Mouse (Mus musculus): ENCODE results near the gene Crybb2. TPM values are rescaled to one million over a fixed set of nuclear protein-coding genes. Genes with fewer than 3 reads are reported as not detected.

Crybb2 gene
- polyA plus RNA-seq, 1 experiment from 2014 or later = not detected

DNA sequence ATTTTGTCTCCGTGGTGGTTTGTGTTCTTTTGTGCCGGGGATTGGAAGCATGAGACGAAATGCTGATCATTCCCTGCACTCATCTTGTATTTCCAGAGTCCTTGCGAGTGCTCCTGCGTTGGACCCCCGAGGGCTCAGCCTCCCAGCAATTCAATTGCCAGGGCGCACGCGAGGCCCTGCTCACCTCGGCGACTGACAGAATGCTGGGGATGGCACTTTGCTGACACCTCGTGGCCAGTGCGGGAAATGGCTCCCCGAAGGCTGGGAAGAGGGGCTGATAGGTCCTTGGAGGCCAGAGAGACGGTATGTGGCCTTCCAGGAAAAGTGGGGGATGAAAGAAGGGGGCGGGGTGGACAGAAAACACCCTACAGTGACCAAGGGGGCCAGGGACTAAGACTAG lies 15.6 kb downstream of the Crybb2 start:
- whole genome bisulfite sequencing = 6% methylated on average over 16 of the region's 16 CpGs
- no peak for ATAC-seq (replicated peaks; ENCODE audit: low FRiP score)
- no peak overlapping the region for H3K4me2 ChIP-seq (ENCODE audit: low read depth, low read length, severe bottlenecking)

DNA sequence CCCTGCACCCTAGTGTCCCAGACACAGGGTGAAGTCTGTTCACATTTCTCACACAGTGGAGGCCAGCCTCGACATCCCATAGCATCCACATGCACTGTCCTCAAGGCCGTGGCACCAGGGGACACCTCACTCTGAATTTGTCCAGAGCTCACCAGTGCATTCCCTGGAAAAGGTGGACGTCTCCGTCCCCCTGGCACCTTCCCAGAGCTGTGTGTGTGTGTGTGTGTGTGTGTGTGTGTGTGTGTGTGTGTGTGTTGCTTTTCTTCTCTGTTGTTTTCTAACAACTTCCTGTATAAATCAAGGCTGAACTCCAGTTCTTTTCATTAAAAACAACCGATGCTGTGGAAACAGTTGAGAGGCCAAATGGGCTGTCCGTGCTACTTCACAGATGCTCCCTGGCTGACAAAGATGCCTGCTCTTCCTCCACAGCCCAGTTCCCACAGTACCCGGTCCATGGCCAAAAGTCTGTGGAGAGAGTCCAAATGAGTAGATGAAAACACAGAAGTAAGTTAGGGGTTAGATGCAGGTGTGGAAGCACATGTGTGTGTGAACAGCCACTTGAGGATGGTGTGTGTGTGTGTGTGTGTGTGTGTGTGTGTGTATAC lies 19.2 kb downstream of the Crybb2 start:
- no peaks in the 10 kb centered on the region for H3K9me3 ChIP-seq (ENCODE audit: control insufficient read depth, low read length)

More for the DNA sequence above, 15.6 kb downstream of the Crybb2 start:
- H3K4me1 ChIP-seq (replicated peaks; ENCODE audit: control insufficient read depth, insufficient read depth, low read length) = 0 out of 2 replicates have a peak, but pooled peaks cover 2% of the 10 kb centered on the region
- peak; percentile 91 for DNase-seq (ENCODE audit: low spot score)
- H3K9ac ChIP-seq (ENCODE audit: low read length) = no peak overlapping the region
- no peak overlapping the region for H3K4me3 ChIP-seq (ENCODE audit: low read depth, low read length)
- no peaks in the 10 kb centered on the region for H3K36me3 ChIP-seq (ENCODE audit: control insufficient read depth, insufficient read depth, low read length)
- no peaks in the 10 kb centered on the region for H3K9me3 ChIP-seq (ENCODE audit: control insufficient read depth, low read length)
- no peaks in the 10 kb centered on the region for H3K27me3 ChIP-seq (ENCODE audit: control insufficient read depth, insufficient read depth, low read length)
- H3K27ac ChIP-seq (ENCODE audit: low read depth, low read length) = no peak overlapping the region

DNA sequence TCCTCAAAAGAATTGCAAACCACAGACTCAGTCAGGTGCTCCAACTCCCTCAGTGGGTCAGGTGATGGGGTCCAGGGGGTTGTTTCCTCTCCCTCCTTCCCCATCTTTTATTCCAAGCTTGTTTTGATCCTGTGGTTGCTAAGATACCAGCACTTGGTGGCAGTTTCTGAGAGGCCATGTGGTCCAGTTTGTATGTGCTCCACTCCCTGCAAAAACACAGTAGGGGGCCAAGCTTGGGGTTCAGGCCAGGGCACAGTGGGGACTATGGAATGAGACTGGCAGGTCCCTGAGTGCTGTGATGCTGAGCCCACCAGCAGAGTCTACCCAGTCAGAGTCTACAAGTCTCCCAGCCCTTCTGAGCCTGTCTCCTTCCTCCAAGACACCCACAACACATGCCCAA lies 20.0 kb downstream of the Crybb2 start:
- no peak for DNase-seq (ENCODE audit: low spot score)
- H3K4me2 ChIP-seq (ENCODE audit: low read depth, low read length, severe bottlenecking) = no peak overlapping the region
- H3K4me1 ChIP-seq (replicated peaks; ENCODE audit: control insufficient read depth, insufficient read depth, low read length) = 0 out of 2 replicates have a peak, but pooled peaks cover 2% of the 10 kb centered on the region
- H3K27ac ChIP-seq (ENCODE audit: low read depth, low read length) = no peak overlapping the region
- H3K9me3 ChIP-seq (ENCODE audit: control insufficient read depth, low read length) = no peaks in the 10 kb centered on the region
- no peaks in the 10 kb centered on the region for H3K27me3 ChIP-seq (ENCODE audit: control insufficient read depth, insufficient read depth, low read length)
- H3K9ac ChIP-seq (ENCODE audit: low read length) = no peak overlapping the region
- H3K36me3 ChIP-seq (ENCODE audit: control insufficient read depth, insufficient read depth, low read length) = no peaks in the 10 kb centered on the region
- ATAC-seq (replicated peaks; ENCODE audit: low FRiP score) = no peak
- no peak overlapping the region for H3K4me3 ChIP-seq (ENCODE audit: low read depth, low read length)

More for the DNA sequence above, 19.2 kb downstream of the Crybb2 start:
- Histone ChIP-seq H3K4me2 (ENCODE audit: low read depth, low read length, severe bottlenecking) (no peak overlapping the region), H3K27me3 (ENCODE audit: control insufficient read depth, insufficient read depth, low read length) (no peaks in the 10 kb centered on the region), H3K4me1 (replicated peaks; ENCODE audit: control insufficient read depth, insufficient read depth, low read length) (0 out of 2 replicates have a peak, but pooled peaks cover 2% of the 10 kb centered on the region), H3K9ac (ENCODE audit: low read length) (no peak overlapping the region), H3K36me3 (ENCODE audit: control insufficient read depth, insufficient read depth, low read length) (no peaks in the 10 kb centered on the region), H3K27ac (ENCODE audit: low read depth, low read length) (no peak overlapping the region), H3K4me3 (ENCODE audit: low read depth, low read length) (no peak overlapping the region)
- ATAC-seq (replicated peaks; ENCODE audit: low FRiP score) (no peak), DNase-seq (ENCODE audit: low spot score) (no peak)
- 75% methylated on average over 7 of the region's 7 CpGs for WGBS

DNA sequence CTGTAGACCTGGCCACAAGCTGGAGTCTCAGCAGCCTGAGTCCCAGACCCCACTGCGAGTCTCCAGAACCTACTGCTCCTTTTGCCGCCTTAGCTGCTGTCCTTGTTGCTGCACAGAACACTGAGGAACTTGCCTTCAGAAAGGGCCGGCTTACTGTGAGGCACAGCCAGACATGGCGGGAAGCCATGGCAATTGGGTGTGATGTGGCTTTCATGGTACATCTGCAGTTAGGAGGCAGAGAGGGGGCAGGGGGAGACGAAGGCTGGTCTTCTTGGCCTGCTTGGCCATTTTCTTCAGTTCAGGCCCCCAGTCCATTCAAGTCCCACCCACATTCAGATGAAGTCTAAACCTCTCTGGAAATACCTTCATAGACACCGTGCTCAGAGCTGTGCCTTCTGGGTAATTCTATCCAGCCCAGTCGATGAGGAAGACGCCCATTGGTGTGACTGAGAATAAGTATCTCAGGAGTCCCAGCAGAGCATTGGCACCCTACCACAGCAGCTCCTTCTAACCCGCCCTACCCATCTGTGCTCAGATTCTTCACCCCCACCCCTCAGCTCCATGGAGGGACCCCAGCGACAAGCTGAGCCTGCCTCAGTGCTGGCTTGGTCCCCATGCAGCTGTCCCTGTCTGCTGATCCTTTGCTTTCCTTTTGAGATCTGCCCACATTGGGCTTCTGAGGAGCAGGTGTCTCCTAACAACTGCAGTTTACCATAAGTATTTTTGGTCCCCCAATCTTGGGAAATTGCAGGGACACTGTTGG lies 24.2 kb downstream of the Crybb2 start:
- Histone ChIP-seq H3K9me3 (ENCODE audit: control insufficient read depth, low read length) (no peaks in the 10 kb centered on the region), H3K36me3 (ENCODE audit: control insufficient read depth, insufficient read depth, low read length) (no peaks in the 10 kb centered on the region), H3K4me1 (replicated peaks; ENCODE audit: control insufficient read depth, insufficient read depth, low read length) (peaks cover 6% of the 10 kb centered on the region; the same call in 1 of the 2 replicates), H3K9ac (ENCODE audit: low read length) (no peak overlapping the region), H3K4me3 (ENCODE audit: low read depth, low read length) (no peak overlapping the region), H3K4me2 (ENCODE audit: low read depth, low read length, severe bottlenecking) (no peak overlapping the region), H3K27ac (ENCODE audit: low read depth, low read length) (no peak overlapping the region), H3K27me3 (ENCODE audit: control insufficient read depth, insufficient read depth, low read length) (no peaks in the 10 kb centered on the region)
- DNase-seq (ENCODE audit: low spot score) (no peak), ATAC-seq (replicated peaks; ENCODE audit: low FRiP score) (no peak)
- 88% methylated on average over 10 of the region's 10 CpGs for WGBS

DNA sequence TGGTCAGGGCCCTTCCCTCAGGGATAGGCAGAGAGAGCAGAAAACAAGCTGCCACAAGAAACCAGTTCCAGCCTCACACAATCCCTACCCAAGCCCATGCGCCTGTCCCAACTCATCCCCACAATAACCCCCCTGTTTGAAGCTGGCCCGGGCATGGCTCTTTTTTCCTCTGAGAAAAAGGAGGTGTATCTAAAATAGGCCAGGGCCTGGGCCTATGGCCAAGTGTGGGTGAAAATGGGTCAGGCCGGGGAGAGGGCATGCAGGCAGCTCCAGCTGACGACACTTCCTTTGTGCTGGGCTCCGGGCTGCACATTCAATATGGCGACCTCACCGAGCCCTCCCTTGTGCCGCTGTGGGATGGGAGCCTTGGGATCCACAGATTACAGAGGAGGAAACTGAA lies 26.4 kb downstream of the Crybb2 start:
- Histone ChIP-seq H3K27me3 (ENCODE audit: control insufficient read depth, insufficient read depth, low read length) (no peaks in the 10 kb centered on the region), H3K4me1 (replicated peaks; ENCODE audit: control insufficient read depth, insufficient read depth, low read length) (peaks cover 3% of the 10 kb centered on the region; the same call in 1 of the 2 replicates), H3K9me3 (ENCODE audit: control insufficient read depth, low read length) (no peaks in the 10 kb centered on the region), H3K36me3 (ENCODE audit: control insufficient read depth, insufficient read depth, low read length) (no peaks in the 10 kb centered on the region), H3K9ac (ENCODE audit: low read length) (no peak overlapping the region), H3K4me3 (ENCODE audit: low read depth, low read length) (no peak overlapping the region), H3K4me2 (ENCODE audit: low read depth, low read length, severe bottlenecking) (no peak overlapping the region), H3K27ac (ENCODE audit: low read depth, low read length) (no peak overlapping the region)
- WGBS = 88% methylated on average over 8 of the region's 8 CpGs
- DNase-seq (ENCODE audit: low spot score) (no peak), ATAC-seq (replicated peaks; ENCODE audit: low FRiP score) (no peak)

DNA sequence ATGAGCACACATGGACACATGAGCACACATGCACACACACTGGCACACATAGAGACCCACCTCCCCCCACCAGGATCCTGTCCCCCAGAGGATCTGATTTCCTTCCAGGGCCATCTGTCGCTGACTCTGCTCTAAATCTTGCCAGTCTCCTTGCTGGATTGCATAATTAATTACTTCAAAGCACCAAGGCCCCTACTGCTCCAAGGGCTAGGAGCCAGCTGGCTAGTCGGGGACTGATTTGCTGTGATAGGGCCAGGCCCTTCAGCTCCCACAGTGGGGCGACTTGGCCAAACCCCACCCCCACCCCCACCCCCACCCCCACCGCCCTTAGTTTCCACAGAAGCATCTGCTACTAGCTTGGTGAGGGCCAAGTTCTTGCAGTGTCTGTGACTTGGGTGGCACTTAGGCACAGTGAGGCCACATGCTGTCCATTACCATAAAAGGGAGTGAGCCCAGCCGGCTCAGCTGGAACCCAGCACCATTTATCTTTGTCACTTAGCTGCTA lies 28.3 kb downstream of the Crybb2 start:
- H3K27ac ChIP-seq (ENCODE audit: low read depth, low read length) = peak overlapping the region; percentile 31; the same call in 1 of the 2 replicates
- H3K27me3 ChIP-seq (ENCODE audit: control insufficient read depth, insufficient read depth, low read length) = no peaks in the 10 kb centered on the region
- H3K9ac ChIP-seq (ENCODE audit: low read length) = no peak overlapping the region
- H3K9me3 ChIP-seq (ENCODE audit: control insufficient read depth, low read length) = no peaks in the 10 kb centered on the region
- H3K36me3 ChIP-seq (ENCODE audit: control insufficient read depth, insufficient read depth, low read length) = no peaks in the 10 kb centered on the region
- ATAC-seq (replicated peaks; ENCODE audit: low FRiP score) (peak; percentile 80), DNase-seq (ENCODE audit: low spot score) (peak; percentile 60)
- no peak overlapping the region for H3K4me3 ChIP-seq (ENCODE audit: low read depth, low read length)
- H3K4me1 ChIP-seq (replicated peaks; ENCODE audit: control insufficient read depth, insufficient read depth, low read length) = peaks cover 3% of the 10 kb centered on the region; the same call in 1 of the 2 replicates
- no peak overlapping the region for H3K4me2 ChIP-seq (ENCODE audit: low read depth, low read length, severe bottlenecking)
- 18% methylated on average over 5 of the region's 5 CpGs for WGBS

DNA sequence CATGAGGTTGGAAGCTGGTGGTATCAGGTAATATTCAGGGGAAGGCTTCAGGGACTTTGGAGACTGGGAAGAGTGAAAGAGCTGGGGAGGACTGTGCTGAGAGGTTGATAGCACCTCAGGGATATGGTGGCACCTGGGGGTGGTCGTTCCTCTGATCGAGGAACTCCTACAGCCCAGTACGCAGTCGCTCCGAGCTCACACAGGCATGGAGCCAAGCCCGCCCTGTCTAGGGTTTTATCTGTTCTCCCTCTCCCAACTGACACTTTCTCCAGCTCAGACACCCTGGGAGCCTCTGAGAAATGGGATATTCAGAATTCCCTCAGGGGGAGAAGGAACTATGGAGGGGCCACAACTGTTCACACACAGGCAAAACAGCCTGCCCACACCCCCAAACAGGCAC lies 29.1 kb downstream of the Crybb2 start:
- H3K27me3 ChIP-seq (ENCODE audit: control insufficient read depth, insufficient read depth, low read length) = no peaks in the 10 kb centered on the region
- H3K9me3 ChIP-seq (ENCODE audit: control insufficient read depth, low read length) = no peaks in the 10 kb centered on the region
- H3K4me3 ChIP-seq (ENCODE audit: low read depth, low read length) = no peak overlapping the region
- no peak overlapping the region for H3K4me2 ChIP-seq (ENCODE audit: low read depth, low read length, severe bottlenecking)
- ATAC-seq (replicated peaks; ENCODE audit: low FRiP score) (no peak), DNase-seq (ENCODE audit: low spot score) (no peak)
- H3K9ac ChIP-seq (ENCODE audit: low read length) = no peak overlapping the region
- no peak overlapping the region for H3K27ac ChIP-seq (ENCODE audit: low read depth, low read length)
- no peaks in the 10 kb centered on the region for H3K36me3 ChIP-seq (ENCODE audit: control insufficient read depth, insufficient read depth, low read length)
- peaks cover 3% of the 10 kb centered on the region; the same call in 1 of the 2 replicates for H3K4me1 ChIP-seq (replicated peaks; ENCODE audit: control insufficient read depth, insufficient read depth, low read length)
- WGBS = 88% methylated on average over 6 of the region's 6 CpGs

DNA sequence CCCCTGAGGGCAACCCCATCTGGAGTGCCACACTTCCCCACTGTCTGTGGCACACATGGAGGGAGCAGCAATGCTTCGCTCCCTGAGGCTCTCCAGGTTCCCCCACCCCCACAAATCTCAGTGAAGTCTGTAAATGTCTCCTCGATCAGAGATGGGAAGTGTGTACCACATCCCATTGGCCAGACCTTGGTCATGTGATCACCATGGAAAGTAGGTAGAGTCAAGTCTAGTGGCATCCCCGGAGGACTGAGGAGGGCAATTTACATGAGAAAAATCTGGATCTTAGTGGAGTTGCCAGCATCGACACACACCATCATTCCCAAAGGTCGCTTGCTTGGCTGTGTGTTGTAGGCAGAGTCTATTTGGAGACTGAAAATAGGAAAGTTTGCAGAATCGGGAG lies 31.3 kb downstream of the Crybb2 start:
- H3K9me3 ChIP-seq (ENCODE audit: control insufficient read depth, low read length) = no peaks in the 10 kb centered on the region
- no peak overlapping the region for H3K4me2 ChIP-seq (ENCODE audit: low read depth, low read length, severe bottlenecking)
- peaks cover 3% of the 10 kb centered on the region; the same call in 1 of the 2 replicates for H3K4me1 ChIP-seq (replicated peaks; ENCODE audit: control insufficient read depth, insufficient read depth, low read length)
- no peak overlapping the region for H3K27ac ChIP-seq (ENCODE audit: low read depth, low read length)
- WGBS = 87% methylated on average over 6 of the region's 6 CpGs
- no peaks in the 10 kb centered on the region for H3K27me3 ChIP-seq (ENCODE audit: control insufficient read depth, insufficient read depth, low read length)
- no peaks in the 10 kb centered on the region for H3K36me3 ChIP-seq (ENCODE audit: control insufficient read depth, insufficient read depth, low read length)
- ATAC-seq (replicated peaks; ENCODE audit: low FRiP score) = no peak
- H3K4me3 ChIP-seq (ENCODE audit: low read depth, low read length) = no peak overlapping the region
- DNase-seq (ENCODE audit: low spot score) = no peak
- no peak overlapping the region for H3K9ac ChIP-seq (ENCODE audit: low read length)

Data from forebrain, embryonic 11.5 days (tissue).